Mouse (Mus musculus) intestine, embryonic 14.5 days (tissue): ENCODE results near the gene Zc3h7b. TPM values are rescaled to one million over a fixed set of nuclear protein-coding genes. Genes with fewer than 3 reads are reported as not detected.
A peak's percentile ranks its signal among the peaks of the same experiment; 100 is the strongest.
"Not testable (repeated sequence)": the region's sequence is repeated elsewhere in the genome, so short reads cannot be mapped to it uniquely, and the experiment has no call there.

ENCODE experiments used
- ATAC-seq: fragments of 200-750 bp; cut with Nextera tagmentation; replicated peaks from 2 replicates; pipeline ENCODE4 v1.8.0; 2017; ENCODE audit warnings: low read depth, moderate number of reproducible peaks, moderate TSS enrichment, moderate library complexity; ENCODE audit not compliant: low FRiP score, low TSS enrichment
- DNase-seq: peaks from one replicate; pipeline ENCODE4 v3.0.0-alpha.2; 2018; ENCODE audit warnings: low spot score
- H3K27ac ChIP-seq: fragments of 300-500 bp; sonication (generic); 2 replicates; pipeline ENCODE4 v1.5.1; 2014; ENCODE audit warnings: low read depth, mild to moderate bottlenecking, control low read depth
- H3K27me3 ChIP-seq: fragments of 300-500 bp; sonication (generic); replicated peaks from 2 replicates; pipeline ENCODE4 v1.6.1; 2014; ENCODE audit warnings: low read length, control low read depth; ENCODE audit not compliant: control insufficient read depth, insufficient read depth
- H3K36me3 ChIP-seq: fragments of 300-500 bp; sonication (generic); 2 replicates; pipeline ENCODE4 v1.6.1; 2014; ENCODE audit warnings: low read length, control low read depth; ENCODE audit not compliant: control insufficient read depth, insufficient read depth
- H3K4me1 ChIP-seq: fragments of 300-500 bp; sonication (generic); replicated peaks from 2 replicates; pipeline ENCODE4 v1.6.1; 2014; ENCODE audit warnings: low read length, control low read depth, mixed read lengths; ENCODE audit not compliant: control insufficient read depth, insufficient read depth
- H3K4me2 ChIP-seq: fragments of 300-500 bp; sonication (generic); 2 replicates; pipeline ENCODE4 v1.6.1; 2014; ENCODE audit warnings: low read length
- H3K4me3 ChIP-seq: fragments of 300-500 bp; sonication (generic); 2 replicates; pipeline ENCODE4 v1.5.1; 2014; ENCODE audit warnings: low read depth, low read length, control low read depth, mixed read lengths
- H3K9ac ChIP-seq: fragments of 300-500 bp; sonication (generic); 2 replicates; pipeline ENCODE4 v1.6.1; 2014; ENCODE audit warnings: mild to moderate bottlenecking, low read length
- H3K9me3 ChIP-seq: fragments of 300-500 bp; sonication (generic); 2 replicates; pipeline ENCODE4 v1.6.1; 2016; ENCODE audit warnings: low read length, control low read depth; ENCODE audit not compliant: control insufficient read depth
- WGBS: fragments of 180-500 bp; shearing (Covaris S2); extraction: QIAGEN DNeasy Blood & Tissue Kit; methylation state at CpG from one replicate; pipeline ENCODE4 v1.1.7; 2014; 5-methylcytosine and 5-hydroxymethylcytosine counted together
- polyA plus RNA-seq: library from polyadenylated mRNA; unstranded; fragments of >200 nt; fragmentation: Nextera tagmentation; extraction: Ambion mirVana; gene quantifications from 2 replicates; pipeline ENCODE4 v1.2.1, GENCODE M21; 2014

The Zc3h7b gene
- polyA plus RNA-seq: 30.9 and 31.2 TPM in 2 replicates

- H3K27ac ChIP-seq: peak within 1 kb of the TSS; percentile 81
- peak within 1 kb of the TSS; percentile 84 for H3K4me2 ChIP-seq
- no peaks in the 10 kb centered on the region for H3K27me3 ChIP-seq
- ATAC-seq (peak; percentile 86), DNase-seq (peak; percentile 90)
- H3K4me3 ChIP-seq: peak within 1 kb of the TSS; percentile 90
- no peaks in the 10 kb centered on the region for H3K9me3 ChIP-seq
- H3K36me3 ChIP-seq: no peaks in the 10 kb centered on the region
- peaks cover 5% of the 10 kb centered on the region; the same call in 1 of the 2 replicates for H3K4me1 ChIP-seq
- under 1% methylated on average over 65 of the region's 65 CpGs for WGBS
- H3K9ac ChIP-seq: peak within 1 kb of the TSS; percentile 90
Observed at GRCm38 (mm10) chr15:81744992-81745600, at the start of gene Zc3h7b, which contains the start of gene Rangap1. Gene Zc3h7b, plus strand, starts transcription at chr15:81745057. Gene Rangap1, minus strand, starts transcription at chr15:81745530.

- H3K4me1 ChIP-seq: 0 out of 2 replicates have a peak, but pooled peaks cover 5% of the 10 kb centered on the region
- no peak within 1 kb of the TSS for H3K27ac ChIP-seq
- no peak for DNase-seq
- WGBS: 62% methylated on average over 7 of the region's 7 CpGs
- ATAC-seq: no peak
- H3K27me3 ChIP-seq: peaks cover 31% of the 10 kb centered on the region
- H3K9ac ChIP-seq: no peak within 1 kb of the TSS
- no peak within 1 kb of the TSS for H3K4me3 ChIP-seq
- H3K4me2 ChIP-seq: no peak within 1 kb of the TSS
- no peaks in the 10 kb centered on the region for H3K36me3 ChIP-seq
- H3K9me3 ChIP-seq: no peaks in the 10 kb centered on the region
Observed at GRCm38 (mm10) chr15:81697175-81697574, 47.7 kb upstream of the Zc3h7b start, which contains the start of gene Chadl. Gene Chadl, minus strand, starts transcription at chr15:81697287.

GRCm38 (mm10) chr15:81697847-81698246 lies 47.0 kb upstream of the Zc3h7b start:
- ATAC-seq: no peak
- no peak overlapping the region for H3K9ac ChIP-seq
- 43% methylated on average over 3 of the region's 3 CpGs for WGBS
- peaks cover 24% of the 10 kb centered on the region for H3K27me3 ChIP-seq
- H3K4me2 ChIP-seq: no peak overlapping the region
- DNase-seq: no peak
- no peak overlapping the region for H3K4me3 ChIP-seq
- 0 out of 2 replicates have a peak, but pooled peaks cover 5% of the 10 kb centered on the region for H3K4me1 ChIP-seq
- H3K27ac ChIP-seq: no peak overlapping the region
- H3K36me3 ChIP-seq: peaks cover 2% of the 10 kb centered on the region; the same call in 1 of the 2 replicates
- no peaks in the 10 kb centered on the region for H3K9me3 ChIP-seq

- H3K4me3 ChIP-seq: no peak overlapping the region
- 73% methylated on average over 2 of the region's 2 CpGs for WGBS
- ATAC-seq (no peak), DNase-seq (no peak)
- no peak overlapping the region for H3K4me2 ChIP-seq
- no peak overlapping the region for H3K27ac ChIP-seq
- 0 out of 2 replicates have a peak, but pooled peaks cover 1% of the 10 kb centered on the region for H3K4me1 ChIP-seq
- peaks cover 18% of the 10 kb centered on the region for H3K27me3 ChIP-seq
- H3K36me3 ChIP-seq: peaks cover 8% of the 10 kb centered on the region; the same call in 1 of the 2 replicates
- H3K9me3 ChIP-seq: no peaks in the 10 kb centered on the region
- H3K9ac ChIP-seq: no peak overlapping the region
Observed at GRCm38 (mm10) chr15:81698532-81698931, 46.3 kb upstream of the Zc3h7b start.

- no peak for DNase-seq
- Histone ChIP-seq H3K4me2 (no peak overlapping the region), H3K36me3 (peaks cover 24% of the 10 kb centered on the region), H3K9me3 (no peaks in the 10 kb centered on the region), H3K4me1 (no peaks in the 10 kb centered on the region), H3K9ac (no peak overlapping the region), H3K4me3 (no peak overlapping the region), H3K27me3 (peaks cover 3% of the 10 kb centered on the region; the same call in 1 of the 2 replicates), H3K27ac (no peak overlapping the region)
- 62% methylated on average over 2 of the region's 2 CpGs for WGBS
- no peak for ATAC-seq
Observed at GRCm38 (mm10) chr15:81700161-81700560, 44.7 kb upstream of the Zc3h7b start.

- 59% methylated on average over 8 of the region's 8 CpGs for WGBS
- Histone ChIP-seq H3K9me3 (no peaks in the 10 kb centered on the region), H3K27ac (no peak overlapping the region), H3K9ac (no peak overlapping the region), H3K27me3 (no peaks in the 10 kb centered on the region), H3K36me3 (peaks cover 29% of the 10 kb centered on the region), H3K4me2 (no peak overlapping the region), H3K4me1 (no peaks in the 10 kb centered on the region), H3K4me3 (no peak overlapping the region)
- ATAC-seq (no peak), DNase-seq (no peak)
Observed at GRCm38 (mm10) chr15:81700601-81701000, 44.3 kb upstream of the Zc3h7b start.

GRCm38 (mm10) chr15:81701350-81701749 lies 43.5 kb upstream of the Zc3h7b start:
- ATAC-seq, H3K4me3 ChIP-seq, H3K4me1 ChIP-seq, H3K9me3 ChIP-seq, H3K27me3 ChIP-seq, H3K27ac ChIP-seq, H3K9ac ChIP-seq, H3K4me2 ChIP-seq, DNase-seq: not testable (repeated sequence)
- WGBS: 85% methylated on average over 4 of the region's 4 CpGs
- peaks cover 36% of the 10 kb centered on the region for H3K36me3 ChIP-seq

GRCm38 (mm10) chr15:81702306-81703093 lies 42.4 kb upstream of the Zc3h7b start:
- H3K27me3 ChIP-seq: no peaks in the 10 kb centered on the region
- no peak overlapping the region for H3K4me2 ChIP-seq
- WGBS: 87% methylated on average over 13 of the region's 13 CpGs
- DNase-seq: no peak
- no peak overlapping the region for H3K9ac ChIP-seq
- no peaks in the 10 kb centered on the region for H3K9me3 ChIP-seq
- H3K4me3 ChIP-seq: no peak overlapping the region
- H3K36me3 ChIP-seq: peaks cover 45% of the 10 kb centered on the region
- ATAC-seq: no peak
- no peaks in the 10 kb centered on the region for H3K4me1 ChIP-seq
- no peak overlapping the region for H3K27ac ChIP-seq
